Mouse (Mus musculus) ES-Bruce4 (cell line): ENCODE measurements around the gene Sytl1.

Experiments
- CTCF ChIP-seq: IDR thresholded peaks from one replicate; pipeline ENCODE4 v1.8.1; 2011; ENCODE audit warnings: low read depth, low read length
- EP300 ChIP-seq: IDR thresholded peaks from 2 replicates; pipeline ENCODE4 v1.6.1; 2011; ENCODE audit warnings: low read depth, low read length; ENCODE audit not compliant: insufficient read depth
- POLR2A ChIP-seq: IDR thresholded peaks from one replicate; pipeline ENCODE4 v1.8.1; 2011; ENCODE audit warnings: low read length; ENCODE audit not compliant: insufficient read depth

DNA sequence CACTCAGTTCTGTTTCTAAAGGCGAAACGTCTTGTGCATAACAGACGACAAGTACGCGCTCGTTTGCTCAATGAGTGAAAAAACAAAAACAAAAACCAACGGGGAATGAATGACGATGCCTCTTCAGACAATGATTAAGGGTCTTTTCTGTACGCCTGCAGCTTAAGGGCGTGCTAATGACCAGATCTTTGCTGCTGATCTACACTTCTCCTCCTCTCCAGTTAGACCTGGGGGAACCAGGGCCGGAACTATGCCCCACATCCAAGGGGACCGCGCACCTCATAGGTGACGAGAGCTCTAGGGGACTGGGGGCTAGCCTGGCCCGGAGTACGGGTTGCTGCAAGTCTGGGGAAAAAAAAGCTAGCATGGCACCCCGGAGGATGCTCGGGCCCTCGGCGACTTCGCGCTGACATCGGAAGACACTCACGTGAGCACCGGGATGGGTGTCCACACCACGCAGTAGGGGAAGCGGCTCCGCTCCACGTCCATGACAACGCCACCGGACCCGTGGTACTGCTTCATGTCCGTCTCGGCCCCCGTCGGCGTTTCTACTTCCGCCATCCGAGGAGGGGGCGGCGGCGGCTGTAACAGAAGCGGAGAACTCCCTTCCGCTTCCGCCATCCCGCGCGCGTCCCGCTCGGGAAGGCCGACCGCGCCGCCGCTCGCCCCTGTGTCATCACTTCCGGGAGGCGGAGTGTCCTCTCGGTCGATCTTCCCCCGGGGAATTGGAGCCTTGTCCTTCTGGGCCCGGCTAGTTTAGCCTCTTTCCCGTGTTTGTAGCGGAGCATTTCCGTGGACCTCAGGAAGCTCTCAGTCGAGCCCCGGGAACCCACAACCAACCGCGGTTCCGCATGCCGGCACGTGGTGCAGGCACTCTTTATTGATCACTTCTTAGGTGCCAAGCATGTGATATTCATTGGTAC, 14.5 kb upstream of the Sytl1 start, which contains the start of gene Tmem222:
- TF ChIP-seq EP300 (peak; percentile 74), CTCF (no peak), POLR2A (peak; percentile 8)
